Mouse (Mus musculus): ENCODE results near the gene Rps27. TPM values are rescaled to one million over a fixed set of nuclear protein-coding genes. Genes with fewer than 3 reads are reported as not detected.

The Rps27 gene
- total RNA-seq, 1 experiment from 2014 or later = 7,603 TPM

GRCm38 (mm10) chr3:90241669-90242358, 28.4 kb upstream of the Rps27 start:
- ATAC-seq (replicated peaks in 1 of 2; ENCODE audit: insufficient read depth in 1 of 2, low FRiP score in 2 of 2, low TSS enrichment in 1 of 2, low read depth in 1 of 2, poor library complexity in 2 of 2, severe bottlenecking in 2 of 2) = peak; percentile 19 to 40; a peak in 2 of 4 replicates

- ATAC-seq (replicated peaks in 1 of 2; ENCODE audit: insufficient read depth in 1 of 2, low FRiP score in 2 of 2, low TSS enrichment in 1 of 2, low read depth in 1 of 2, poor library complexity in 2 of 2, severe bottlenecking in 2 of 2) = no peak
Measured at GRCm38 (mm10) chr3:90241251-90241650, 27.8 kb upstream of the Rps27 start.

DNA sequence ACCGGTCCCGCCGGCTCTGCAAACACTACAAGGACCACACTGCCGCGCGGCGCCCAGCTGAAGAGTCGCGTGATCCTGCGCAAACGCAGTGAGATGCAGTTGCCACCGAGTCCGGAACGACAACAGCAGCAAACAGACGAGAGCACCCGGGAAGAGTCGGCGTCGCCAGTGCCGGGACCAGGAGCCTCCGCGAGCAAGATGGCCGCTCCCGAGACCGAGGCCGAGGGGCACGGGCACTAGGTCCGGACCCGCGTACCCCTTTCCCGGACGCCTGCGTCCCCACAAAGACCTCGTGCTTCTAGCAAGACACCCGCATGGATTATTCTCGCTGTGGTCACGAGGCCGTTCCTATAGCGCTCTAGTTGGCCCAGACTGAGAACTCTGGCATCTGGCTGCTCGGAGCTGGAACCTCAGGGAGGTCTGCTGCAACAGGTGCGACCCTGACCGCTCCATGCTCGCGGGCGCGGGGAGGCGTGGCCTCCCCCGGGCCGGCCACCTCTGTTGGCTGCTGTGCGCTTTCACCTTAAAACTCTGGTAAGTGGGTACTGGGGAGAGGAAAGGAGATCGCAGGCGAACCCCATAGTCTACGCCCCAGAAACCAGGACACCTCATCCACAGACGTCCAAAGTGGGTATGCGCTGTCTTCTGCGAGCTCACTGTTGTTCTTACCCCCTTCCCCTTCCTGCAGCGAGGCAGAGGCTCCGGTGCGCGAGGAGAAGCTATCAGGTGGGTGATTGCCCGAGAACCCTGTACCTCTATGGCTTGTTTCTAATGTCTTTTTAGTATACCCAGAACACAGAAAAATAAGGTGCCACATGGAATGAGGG, 18.3 kb upstream of the Rps27 start, which contains the start of gene Jtb:
TSS of gene Jtb (plus strand) at position 91 of the 827 bp plus-strand sequence.
- peak; percentile 95 to 98 for ATAC-seq (replicated peaks in 1 of 2; ENCODE audit: insufficient read depth in 1 of 2, low FRiP score in 2 of 2, low TSS enrichment in 1 of 2, low read depth in 1 of 2, poor library complexity in 2 of 2, severe bottlenecking in 2 of 2)

DNA sequence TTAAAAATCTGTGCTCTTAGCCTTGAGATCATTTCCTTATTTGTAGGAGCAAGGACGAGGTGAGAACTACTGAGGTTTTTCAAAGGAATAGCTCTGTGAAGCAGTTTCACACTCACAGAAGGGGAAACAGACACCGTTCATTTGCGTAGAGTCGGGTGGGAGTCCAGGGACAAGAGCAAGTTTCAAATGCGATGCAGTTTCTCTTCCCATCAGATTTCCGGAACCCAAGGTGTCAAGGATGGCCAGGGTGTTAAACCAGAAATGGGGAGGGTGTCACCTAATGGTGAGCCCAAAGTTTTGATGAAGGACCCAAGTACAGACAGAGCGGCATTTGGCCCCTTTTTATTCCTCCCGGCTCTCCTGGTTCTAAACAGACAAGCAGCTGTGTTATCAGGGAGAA, 17.6 kb upstream of the Rps27 start:
- no peak for ATAC-seq (replicated peaks in 1 of 2; ENCODE audit: insufficient read depth in 1 of 2, low FRiP score in 2 of 2, low TSS enrichment in 1 of 2, low read depth in 1 of 2, poor library complexity in 2 of 2, severe bottlenecking in 2 of 2)

GRCm38 (mm10) chr3:90224331-90224730, 10.9 kb upstream of the Rps27 start:
- ATAC-seq (replicated peaks in 1 of 2; ENCODE audit: insufficient read depth in 1 of 2, low FRiP score in 2 of 2, low TSS enrichment in 1 of 2, low read depth in 1 of 2, poor library complexity in 2 of 2, severe bottlenecking in 2 of 2) = no peak

GRCm38 (mm10) chr3:90222941-90223340, 9.5 kb upstream of the Rps27 start:
- no peak for ATAC-seq (replicated peaks in 1 of 2; ENCODE audit: insufficient read depth in 1 of 2, low FRiP score in 2 of 2, low TSS enrichment in 1 of 2, low read depth in 1 of 2, poor library complexity in 2 of 2, severe bottlenecking in 2 of 2)

DNA sequence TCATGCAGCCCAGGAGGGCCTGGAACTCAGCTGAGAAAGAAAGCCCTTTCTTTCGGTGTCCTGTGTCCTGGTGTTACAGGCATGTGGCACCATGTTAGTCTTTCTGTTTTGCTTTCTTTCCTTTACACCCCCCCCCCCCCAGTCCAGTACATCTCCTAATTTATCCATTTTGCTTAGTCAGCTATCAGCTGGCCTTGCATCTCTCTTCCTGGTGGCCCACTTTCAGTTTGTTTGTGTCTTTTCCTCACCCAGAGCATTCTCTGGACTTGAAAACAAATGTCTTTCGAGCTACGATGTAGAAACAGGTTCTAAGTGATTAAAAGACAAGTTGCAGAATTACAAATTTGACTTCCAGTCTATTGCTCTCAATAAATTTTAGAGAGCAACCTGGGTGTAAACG, 9.0 kb upstream of the Rps27 start:
- ATAC-seq (replicated peaks in 1 of 2; ENCODE audit: insufficient read depth in 1 of 2, low FRiP score in 2 of 2, low TSS enrichment in 1 of 2, low read depth in 1 of 2, poor library complexity in 2 of 2, severe bottlenecking in 2 of 2) = no peak

DNA sequence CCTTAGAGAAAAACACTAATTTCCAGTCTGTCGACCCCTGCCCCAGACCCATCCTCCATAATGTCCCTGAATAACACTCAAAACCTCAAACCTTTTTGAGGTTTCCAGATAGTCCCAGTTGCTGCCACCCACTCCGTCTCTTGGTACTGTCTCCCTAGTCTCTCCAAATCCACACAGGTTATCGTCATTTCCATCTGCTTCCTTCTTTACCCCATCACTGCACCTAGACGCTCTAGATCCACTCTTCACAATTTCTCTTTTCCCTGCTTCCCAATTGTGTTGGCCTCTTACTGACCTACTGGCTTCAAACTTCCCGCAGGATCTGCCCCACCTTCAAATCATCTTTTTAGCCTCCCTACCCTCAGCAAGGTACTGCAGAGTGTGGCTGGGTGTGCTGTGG, 7.7 kb upstream of the Rps27 start:
- ATAC-seq (replicated peaks in 1 of 2; ENCODE audit: insufficient read depth in 1 of 2, low FRiP score in 2 of 2, low TSS enrichment in 1 of 2, low read depth in 1 of 2, poor library complexity in 2 of 2, severe bottlenecking in 2 of 2) = no peak

GRCm38 (mm10) chr3:90220531-90220951, 7.1 kb upstream of the Rps27 start:
- peak in 1 of 2 experiments; percentile 27; a peak in 1 of 4 replicates for ATAC-seq (replicated peaks in 1 of 2; ENCODE audit: insufficient read depth in 1 of 2, low FRiP score in 2 of 2, low TSS enrichment in 1 of 2, low read depth in 1 of 2, poor library complexity in 2 of 2, severe bottlenecking in 2 of 2)

- peak; percentile 54 to 64 for ATAC-seq (replicated peaks in 1 of 2; ENCODE audit: insufficient read depth in 1 of 2, low FRiP score in 2 of 2, low TSS enrichment in 1 of 2, low read depth in 1 of 2, poor library complexity in 2 of 2, severe bottlenecking in 2 of 2)
Measured at GRCm38 (mm10) chr3:90220088-90220487, 6.6 kb upstream of the Rps27 start.

DNA sequence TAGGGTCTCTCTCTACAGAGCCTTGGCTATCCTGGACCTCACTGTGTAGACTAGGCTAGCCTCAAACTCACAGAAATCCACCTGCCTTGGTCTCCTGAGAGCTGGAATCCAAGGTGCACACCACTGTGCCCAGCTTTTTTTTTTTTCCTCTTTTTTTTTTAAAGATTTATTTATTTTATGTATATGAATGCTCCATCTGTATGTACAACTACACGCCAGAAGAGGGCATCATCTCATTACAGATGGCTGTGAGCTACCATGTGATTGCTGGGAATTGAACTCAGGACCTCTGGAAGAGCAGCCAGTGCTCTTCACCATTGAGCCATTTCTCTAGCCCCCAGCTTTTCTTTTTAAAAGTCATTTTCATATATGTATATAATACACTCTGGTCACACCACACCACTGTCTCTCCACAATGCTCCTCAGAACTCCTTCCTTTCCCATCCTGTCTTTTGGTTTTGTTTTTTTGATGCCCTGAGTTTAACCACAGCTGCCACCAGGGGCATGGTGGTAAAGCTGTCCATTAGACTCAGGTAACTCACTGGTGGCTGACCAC, 2.5 kb upstream of the Rps27 start:
- ATAC-seq (replicated peaks in 1 of 2; ENCODE audit: insufficient read depth in 1 of 2, low FRiP score in 2 of 2, low TSS enrichment in 1 of 2, low read depth in 1 of 2, poor library complexity in 2 of 2, severe bottlenecking in 2 of 2) = no peak

DNA sequence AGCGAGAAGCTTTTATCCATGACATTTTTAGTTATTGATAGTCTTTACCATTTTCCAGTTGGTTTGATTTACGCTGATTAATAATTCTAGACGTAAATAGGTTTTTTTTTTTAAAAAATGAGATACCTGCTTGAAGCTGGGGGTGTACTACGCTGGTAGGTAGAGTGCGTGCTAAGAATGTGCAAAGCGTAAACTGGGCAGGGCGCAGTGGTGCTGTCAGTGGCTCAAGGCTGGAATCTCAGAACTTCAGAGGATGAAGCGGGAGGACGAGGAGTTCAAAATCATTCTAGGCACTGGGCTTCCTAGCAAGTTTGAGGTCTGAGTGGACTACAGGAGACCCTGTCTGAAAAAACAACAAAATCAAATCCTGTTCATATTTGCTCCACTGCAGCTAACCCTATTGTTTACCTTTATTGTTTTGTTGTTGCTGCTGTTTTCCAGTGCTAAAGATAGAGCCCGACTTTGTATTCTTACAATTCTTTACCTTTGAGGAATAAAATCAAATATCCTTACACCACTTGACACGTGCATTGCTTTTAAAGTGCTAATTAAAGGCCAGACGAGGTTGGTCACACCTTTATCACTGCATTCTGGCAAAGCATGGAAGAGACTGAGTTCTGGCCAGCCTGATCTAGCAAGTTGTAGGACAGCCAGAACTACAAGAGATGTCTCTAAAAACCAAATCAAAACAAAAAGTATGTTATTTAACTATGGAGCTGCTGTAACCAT, 669 bp upstream of the Rps27 start:
- no peak for ATAC-seq (replicated peaks in 1 of 2; ENCODE audit: insufficient read depth in 1 of 2, low FRiP score in 2 of 2, low TSS enrichment in 1 of 2, low read depth in 1 of 2, poor library complexity in 2 of 2, severe bottlenecking in 2 of 2)

DNA sequence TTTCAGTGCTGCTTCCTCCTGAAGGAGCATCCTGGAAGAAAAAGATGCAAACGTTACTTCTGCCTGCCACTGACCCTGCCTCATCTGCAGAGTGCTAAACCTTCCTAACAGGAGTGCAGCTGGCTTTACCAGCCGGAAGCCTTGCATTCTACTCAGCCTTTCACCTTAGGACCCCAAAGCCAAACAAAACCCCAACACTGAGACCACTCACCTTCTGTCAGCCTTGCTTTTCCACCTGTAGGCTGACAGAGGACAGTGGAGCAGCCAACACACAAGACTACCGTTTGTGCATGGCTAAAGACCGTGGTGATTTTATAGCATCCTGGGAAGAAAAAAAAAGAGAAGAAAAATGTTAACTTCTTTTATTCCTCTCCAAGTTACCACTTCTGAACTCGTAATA, 728 bp downstream of the Rps27 start:
- no peak for ATAC-seq (replicated peaks in 1 of 2; ENCODE audit: insufficient read depth in 1 of 2, low FRiP score in 2 of 2, low TSS enrichment in 1 of 2, low read depth in 1 of 2, poor library complexity in 2 of 2, severe bottlenecking in 2 of 2)

- ATAC-seq (replicated peaks in 1 of 2; ENCODE audit: insufficient read depth in 1 of 2, low FRiP score in 2 of 2, low TSS enrichment in 1 of 2, low read depth in 1 of 2, poor library complexity in 2 of 2, severe bottlenecking in 2 of 2) = no peak
Measured at GRCm38 (mm10) chr3:90211475-90212398, 1.7 kb downstream of the Rps27 start.

GRCm38 (mm10) chr3:90209908-90210566, 3.4 kb downstream of the Rps27 start:
- ATAC-seq (replicated peaks in 1 of 2; ENCODE audit: insufficient read depth in 1 of 2, low FRiP score in 2 of 2, low TSS enrichment in 1 of 2, low read depth in 1 of 2, poor library complexity in 2 of 2, severe bottlenecking in 2 of 2) = no peak

- no peak for ATAC-seq (replicated peaks in 1 of 2; ENCODE audit: insufficient read depth in 1 of 2, low FRiP score in 2 of 2, low TSS enrichment in 1 of 2, low read depth in 1 of 2, poor library complexity in 2 of 2, severe bottlenecking in 2 of 2)
Measured at GRCm38 (mm10) chr3:90208662-90209061, 4.8 kb downstream of the Rps27 start.

Data from hematopoietic stem cell, adult 5-6 weeks (primary cell).